Comparison of ENCODE assay signal across 9 mouse cellular contexts in the genomic region with DNA sequence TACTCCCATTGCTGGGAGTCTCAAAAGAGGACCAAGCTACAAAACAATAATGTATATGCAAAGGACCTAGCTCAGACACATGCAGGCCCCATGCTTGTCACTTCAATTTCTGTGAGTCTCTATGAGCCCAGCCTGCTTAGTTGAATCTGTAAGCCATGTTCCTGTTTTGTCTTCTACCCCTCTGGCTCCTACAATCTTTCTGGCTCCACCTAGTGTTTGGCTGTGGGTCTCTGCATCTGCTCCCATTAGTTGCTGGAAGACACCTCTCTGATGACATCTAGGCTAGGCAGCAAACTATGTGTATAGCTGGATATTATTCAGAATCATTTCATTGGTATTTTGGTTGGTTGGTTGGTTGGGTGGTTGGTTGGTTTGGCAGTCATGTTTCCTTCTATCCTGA.
DNase-seq lines count a peak whose midpoint lies in the region; ATAC-seq lines count a peak whose summit lies in the region.
"Had no signal": no experiment of that assay in that cellular context is flagged by ENCODE, and none has a peak within 500 bp of the region (broad histone marks: within the 10 kb centered on the region; RNA-seq: fewer than 3 reads in every experiment).

No protein-coding gene starts in this region.

- H3K9ac ChIP-seq in hindbrain, embryonic 14.5 days: no peak overlapping the region

- no peak overlapping the region for H3K4me2 ChIP-seq in hindbrain, embryonic 14.5 days (replicated peaks)

- intact Hi-C loops in heart, postnatal 25 days (cut with DNase I): loop anchor here (1.0 to 2.0 kb wide), 2 partner anchors 65 to 151 kb away; no protein-coding TSS in a partner anchor

- H3K4me1 ChIP-seq in hindbrain, embryonic 14.5 days (replicated peaks; ENCODE audit: control insufficient read depth, insufficient read depth, low read length): peaks cover 7% of the 10 kb centered on the region; the same call in 1 of the 2 replicates

- peak; percentile 74 to 75 for DNase-seq in heart, adult 18-20 months
- DNase-seq in heart, postnatal 25 days (ENCODE audit: low spot score): no peak
- peak; percentile 30 to 37 for DNase-seq in spleen, postnatal 36 days (ENCODE audit: low spot score in 2 of 2)
- DNase-seq in spleen, postnatal 14 days (ENCODE audit: low spot score in 2 of 2): no peak
- DNase-seq in cerebellum, adult 8-10 months: no peak
- no peak for DNase-seq in cerebellum, postnatal 36 days
- no peak for DNase-seq in hindbrain, embryonic 14.5 days (ENCODE audit: low spot score)

- H3K36me3 ChIP-seq in hindbrain, embryonic 14.5 days (replicated peaks; ENCODE audit: control insufficient read depth, insufficient read depth): no peaks in the 10 kb centered on the region
- H3K36me3 ChIP-seq: G1E had no signal

- H3K27me3 ChIP-seq in hindbrain, embryonic 14.5 days (ENCODE audit: control insufficient read depth, insufficient read depth, low read length): no peaks in the 10 kb centered on the region

- no peak overlapping the region for H3K4me3 ChIP-seq in hindbrain, embryonic 14.5 days (replicated peaks; ENCODE audit: low read length)

- peak; percentile 48 for ATAC-seq in inflammation-experienced regulatory T-cells, adult 6 months
- no peak for ATAC-seq in hindbrain, embryonic 14.5 days (ENCODE audit: low FRiP score)

- no peak overlapping the region for H3K27ac ChIP-seq in hindbrain, embryonic 14.5 days

- no peaks in the 10 kb centered on the region for H3K9me3 ChIP-seq in hindbrain, embryonic 14.5 days (ENCODE audit: control insufficient read depth, low read length)
- H3K9me3 ChIP-seq: G1E had no signal

Comparison
In these comparisons a context has a peak if more than half of its experiments do, and no peak if none do; other contexts are left out.
1. DNase-seq: peak in heart, adult 18-20 months (2 of 2) and spleen, postnatal 36 days (2 of 2); none in heart, postnatal 25 days (single experiment), spleen, postnatal 14 days (0 of 2), cerebellum, adult 8-10 months (single experiment), cerebellum, postnatal 36 days (0 of 2) and hindbrain, embryonic 14.5 days (single experiment).